Mouse (Mus musculus) cortical plate, adult 2 months (tissue): ENCODE data around the gene Spata31d1a. TPM values are rescaled to one million over a fixed set of nuclear protein-coding genes. Genes with fewer than 3 reads are reported as not detected.

ENCODE experiments used
- H3K27ac ChIP-seq: fragments of 200-500 bp; 2 replicates; pipeline ENCODE4 v1.5.1; 2012; ENCODE audit warnings: low read length, control low read depth, inconsistent platforms; ENCODE audit not compliant: insufficient read depth
- H3K4me1 ChIP-seq: fragments of 200-500 bp; 2 replicates; pipeline ENCODE4 v1.6.1; 2011; ENCODE audit warnings: low read length; ENCODE audit not compliant: control insufficient read depth, insufficient read depth
- H3K4me3 ChIP-seq: fragments of 200-500 bp; 2 replicates; pipeline ENCODE4 v1.5.1; 2011; ENCODE audit warnings: mild to moderate bottlenecking, low read length, control low read depth; ENCODE audit not compliant: insufficient read depth
- CTCF ChIP-seq: fragments of 200-500 bp; IDR thresholded peaks from 2 replicates; pipeline ENCODE4 v1.5.1; 2011; ENCODE audit warnings: mild to moderate bottlenecking, control low read depth, low read length; ENCODE audit not compliant: insufficient read depth; ENCODE audit errors: extremely low read depth
- POLR2A ChIP-seq: fragments of 200-500 bp; IDR thresholded peaks from 2 replicates; pipeline ENCODE4 v1.6.1; 2011; ENCODE audit warnings: mild to moderate bottlenecking, low read length, control low read depth; ENCODE audit not compliant: insufficient read depth; ENCODE audit errors: extremely low read depth
- polyA plus RNA-seq: library from polyadenylated mRNA; depleted of rRNA; stranded (reverse); fragments of >200 nt; gene quantifications from 2 replicates; pipeline ENCODE4 v1.2.3, GENCODE M21; 2012

The Spata31d1a gene
- polyA plus RNA-seq, 1 experiment: 0.10 TPM

- TF ChIP-seq CTCF: no peak
- no peak for TF ChIP-seq POLR2A
- no peak overlapping the region for H3K27ac ChIP-seq
- H3K4me1 ChIP-seq: no peaks in the 10 kb centered on the region
- no peak overlapping the region for H3K4me3 ChIP-seq
These were observed 24.9 kb downstream of the Spata31d1a start for GRCm38 (mm10) chr13:59685236-59685635.

GRCm38 (mm10) chr13:59682629-59683028 lies 27.5 kb downstream of the Spata31d1a start:
- H3K4me3 ChIP-seq: no peak overlapping the region
- TF ChIP-seq CTCF (no peak), POLR2A (no peak)
- no peak overlapping the region for H3K27ac ChIP-seq
- no peaks in the 10 kb centered on the region for H3K4me1 ChIP-seq

DNA sequence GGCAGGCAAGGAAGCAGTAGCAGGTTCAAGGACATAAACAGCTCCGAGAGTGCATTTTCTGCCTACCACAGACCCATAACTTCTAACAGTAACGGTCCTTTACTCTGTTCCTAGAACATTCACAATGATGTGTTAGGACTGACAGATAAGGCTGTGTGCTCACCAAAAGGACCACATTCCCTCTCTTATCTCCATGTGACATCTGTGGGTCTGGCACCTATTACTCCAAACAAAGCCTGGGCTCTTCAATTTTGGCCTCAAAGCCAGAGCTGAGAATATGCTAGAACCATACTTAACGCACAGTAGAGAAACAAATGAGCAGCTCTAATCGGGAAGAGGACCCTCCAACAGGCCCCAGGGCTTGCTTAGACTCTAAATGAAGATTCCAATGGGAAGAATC lies 30.2 kb downstream of the Spata31d1a start:
- TF ChIP-seq POLR2A: no peak
- no peak for TF ChIP-seq CTCF
- no peaks in the 10 kb centered on the region for H3K4me1 ChIP-seq
- H3K4me3 ChIP-seq: no peak overlapping the region
- H3K27ac ChIP-seq: no peak overlapping the region

- H3K4me3 ChIP-seq: no peak overlapping the region
- no peak for TF ChIP-seq CTCF
- no peak for TF ChIP-seq POLR2A
- H3K27ac ChIP-seq: no peak overlapping the region
- H3K4me1 ChIP-seq: no peaks in the 10 kb centered on the region
These were observed 30.8 kb downstream of the Spata31d1a start for GRCm38 (mm10) chr13:59679306-59679705.

DNA sequence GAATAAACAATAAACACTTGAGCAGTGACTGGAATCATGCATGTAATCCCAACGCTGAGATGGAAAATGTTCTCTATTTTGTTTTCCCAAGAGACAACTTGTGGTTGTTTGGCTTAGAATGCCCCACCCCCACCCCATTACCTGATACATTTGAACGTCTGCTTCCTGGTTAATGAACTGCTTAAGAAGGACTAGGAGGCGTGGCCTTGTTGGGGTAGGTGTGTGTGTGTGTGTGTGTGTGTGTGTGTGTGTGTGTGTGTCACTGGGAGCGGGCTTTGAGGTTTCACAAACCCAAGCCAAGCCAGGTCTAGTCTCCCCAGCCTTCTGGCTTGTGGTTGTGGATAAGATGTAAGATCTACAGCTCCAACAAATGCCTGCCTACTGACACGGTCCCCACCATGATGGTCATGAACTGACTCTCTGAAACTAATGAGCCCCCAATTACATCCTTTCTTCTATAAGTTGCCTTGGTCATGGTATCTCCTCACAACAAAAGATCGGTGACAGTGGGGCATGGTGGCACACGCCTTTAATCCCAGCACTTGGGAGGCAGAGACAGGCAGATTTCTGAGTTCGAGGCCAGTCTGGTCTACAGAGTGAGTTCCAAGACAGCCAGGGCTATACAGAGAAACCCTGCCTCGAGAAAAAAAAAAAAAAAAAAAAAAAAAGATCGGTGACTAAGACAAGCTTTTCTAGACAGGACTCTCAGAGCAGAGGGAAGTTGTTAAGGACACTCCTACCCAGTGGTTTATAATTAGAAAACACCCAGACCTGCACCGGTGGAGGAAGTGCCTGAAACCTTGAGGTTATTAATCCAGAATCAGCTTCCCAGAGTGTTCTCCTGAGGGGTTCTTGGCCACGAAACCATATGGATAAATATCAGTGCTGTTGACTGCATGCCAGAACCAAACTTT lies 33.6 kb downstream of the Spata31d1a start:
- no peak for TF ChIP-seq POLR2A
- no peak for TF ChIP-seq CTCF
- Histone ChIP-seq H3K4me3 (no peak overlapping the region; the same call in 1 of the 2 replicates), H3K4me1 (no peaks in the 10 kb centered on the region), H3K27ac (no peak overlapping the region)

DNA sequence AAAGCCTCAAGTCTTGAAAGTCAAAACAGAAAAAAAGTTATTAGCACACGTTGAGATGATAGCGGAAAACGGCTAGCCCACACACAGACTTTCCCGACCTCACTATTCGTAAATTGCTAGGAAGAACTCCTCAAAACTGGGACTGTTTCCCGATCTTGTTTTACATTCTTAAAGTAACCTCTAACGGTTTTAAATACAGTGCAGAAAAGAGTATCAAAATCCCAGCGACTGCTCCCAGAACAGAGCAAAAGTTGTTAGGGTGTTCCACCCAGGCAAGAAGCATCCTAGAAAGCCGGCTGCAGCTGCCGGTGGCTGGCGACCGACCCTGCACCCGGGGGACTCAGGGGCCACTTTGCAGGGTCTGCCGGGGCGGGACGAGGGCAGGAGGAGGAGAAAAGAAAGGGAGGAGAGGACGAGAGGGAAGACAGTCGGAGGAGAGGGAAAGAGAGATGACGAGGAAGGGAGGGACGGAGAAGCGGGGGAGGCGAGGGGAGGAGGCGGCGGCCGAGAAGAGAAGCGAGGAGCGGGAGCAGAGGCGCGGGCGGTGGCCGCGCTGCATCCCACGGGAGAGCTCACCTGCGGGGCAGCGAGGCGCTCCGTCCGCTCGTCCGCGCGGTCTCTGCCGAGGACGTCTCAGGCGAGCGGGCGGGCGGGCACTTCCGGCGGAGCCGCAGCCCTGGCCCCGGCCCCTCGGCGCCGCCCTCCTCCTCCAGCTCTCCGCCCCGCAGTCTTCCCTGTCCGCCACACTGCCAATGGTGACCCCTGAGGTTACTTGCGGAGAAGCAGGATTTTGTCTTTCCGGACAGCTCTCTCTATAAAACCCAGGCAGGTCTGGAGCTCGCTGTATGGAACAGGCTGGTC lies 34.7 kb downstream of the Spata31d1a start, which contains the start of gene Golm1:
Golm1 (minus strand) TSS at position 661 of the 861 bp plus-strand sequence.
- Histone ChIP-seq H3K4me1 (no peaks in the 10 kb centered on the region), H3K27ac (peak within 1 kb of the TSS; percentile 75; the same call in 1 of the 2 replicates), H3K4me3 (peak within 1 kb of the TSS; percentile 85)
- TF ChIP-seq POLR2A: no peak
- TF ChIP-seq CTCF: no peak

- no peak for TF ChIP-seq CTCF
- no peak for TF ChIP-seq POLR2A
- Histone ChIP-seq H3K4me3 (peak overlapping the region; percentile 85), H3K27ac (no peak overlapping the region), H3K4me1 (peaks cover under 1% of the 10 kb centered on the region; the same call in 1 of the 2 replicates)
These were observed 35.4 kb downstream of the Spata31d1a start for GRCm38 (mm10) chr13:59674761-59675150.

DNA sequence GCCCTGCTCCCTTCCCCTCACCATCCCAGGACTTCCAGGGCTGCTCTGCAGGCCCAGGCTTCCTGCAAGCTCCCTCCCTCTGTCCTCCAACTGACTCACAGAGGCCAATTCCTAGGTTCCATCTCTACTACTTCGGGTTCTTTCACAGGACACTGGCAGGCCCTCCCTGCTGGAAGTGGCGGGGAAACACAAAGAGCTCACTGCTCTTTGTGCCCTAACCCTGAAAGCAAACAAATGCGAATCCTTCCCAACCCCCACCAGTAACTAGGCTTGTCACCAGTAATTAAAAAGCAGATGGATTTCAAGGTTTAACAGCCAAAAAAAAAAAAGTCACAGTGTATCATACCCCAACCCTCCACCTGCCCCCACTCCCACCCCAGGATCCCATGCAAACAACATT lies 35.9 kb downstream of the Spata31d1a start:
- no peak overlapping the region for H3K27ac ChIP-seq
- peak overlapping the region; percentile 85; the same call in 1 of the 2 replicates for H3K4me3 ChIP-seq

DNA sequence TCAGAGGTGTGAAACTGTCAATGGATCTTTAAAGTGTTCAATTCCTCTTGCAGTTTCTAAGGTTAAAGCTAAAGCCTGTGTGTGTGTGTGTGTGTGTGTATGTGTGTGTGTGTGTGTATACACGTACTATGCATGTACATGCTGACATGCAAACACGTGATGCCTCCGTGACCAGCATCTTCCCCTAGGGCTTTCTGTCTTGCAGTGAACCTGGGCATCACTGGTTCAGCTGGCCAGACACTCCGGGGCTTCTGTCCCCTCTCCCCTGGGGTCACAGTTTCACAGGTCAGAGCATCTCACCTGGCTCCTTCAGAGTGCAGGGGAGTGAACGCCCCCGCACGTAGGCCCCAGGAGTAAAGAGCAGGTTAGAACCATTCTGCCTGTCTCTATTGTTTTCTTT lies 36.5 kb downstream of the Spata31d1a start:
- Histone ChIP-seq H3K4me1 (peaks cover 2% of the 10 kb centered on the region; the same call in 1 of the 2 replicates), H3K27ac (no peak overlapping the region), H3K4me3 (no peak overlapping the region; the same call in 1 of the 2 replicates)
- TF ChIP-seq POLR2A (no peak), CTCF (no peak)

More for the DNA sequence above, 35.9 kb downstream of the Spata31d1a start:
- TF ChIP-seq CTCF (no peak), POLR2A (no peak)
- H3K4me1 ChIP-seq: peaks cover 2% of the 10 kb centered on the region; the same call in 1 of the 2 replicates

GRCm38 (mm10) chr13:59672248-59672647 lies 37.9 kb downstream of the Spata31d1a start:
- Histone ChIP-seq H3K27ac (no peak overlapping the region), H3K4me3 (no peak overlapping the region), H3K4me1 (peaks cover 2% of the 10 kb centered on the region; the same call in 1 of the 2 replicates)
- TF ChIP-seq CTCF (no peak), POLR2A (no peak)
